Mouse (Mus musculus) liver, adult 2 months (tissue): ENCODE measurements at regions not wholly inside any gene's neighbourhood (a gene's known extent, or its start where the extent isn't known, plus 50 kb on each side); places are given as distances from the start of the nearest gene placed in this dataset.

Source experiments
- CTCF ChIP-seq: fragments of 200-500 bp; IDR thresholded peaks from 2 replicates; pipeline ENCODE4 v1.5.1; 2011; ENCODE audit warnings: low read depth, low read length, control low read depth
- POLR2A ChIP-seq: fragments of 200-500 bp; IDR thresholded peaks from 2 replicates; pipeline ENCODE4 v1.6.1; 2011; ENCODE audit warnings: low read length, control low read depth; ENCODE audit not compliant: insufficient read depth; ENCODE audit errors: extremely low read depth

- no peak for TF ChIP-seq CTCF
- no peak for TF ChIP-seq POLR2A
Measured at GRCm38 (mm10) chr7:58448727-58449126, 207.2 kb upstream of the Atp10a start.
